Mouse (Mus musculus) olfactory bulb, adult 2 months (tissue): ENCODE measurements at regions not wholly inside any gene's neighbourhood (a gene's known extent, or its start where the extent isn't known, plus 50 kb on each side); places are given as distances from the start of the nearest gene placed in this dataset.

Experiments
- CTCF ChIP-seq: fragments of 200-500 bp; IDR thresholded peaks from 2 replicates; pipeline ENCODE4 v1.5.1; 2012; ENCODE audit warnings: low read depth, mild to moderate bottlenecking, low read length, moderate library complexity; ENCODE audit not compliant: insufficient read depth
- POLR2A ChIP-seq: fragments of 200-500 bp; IDR thresholded peaks from 2 replicates; pipeline ENCODE4 v1.6.1; 2012; ENCODE audit warnings: mild to moderate bottlenecking, low read depth, low read length, moderate library complexity; ENCODE audit not compliant: insufficient read depth

GRCm38 (mm10) chr12:39919909-39920308 lies 117.9 kb downstream of the Arl4a start:
- TF ChIP-seq POLR2A: no peak
- TF ChIP-seq CTCF: no peak
